Mouse (Mus musculus): ENCODE measurements at regions not wholly inside any gene's neighbourhood (a gene's known extent, or its start where the extent isn't known, plus 50 kb on each side); places are given as distances from the start of the nearest gene placed in this dataset.

DNA sequence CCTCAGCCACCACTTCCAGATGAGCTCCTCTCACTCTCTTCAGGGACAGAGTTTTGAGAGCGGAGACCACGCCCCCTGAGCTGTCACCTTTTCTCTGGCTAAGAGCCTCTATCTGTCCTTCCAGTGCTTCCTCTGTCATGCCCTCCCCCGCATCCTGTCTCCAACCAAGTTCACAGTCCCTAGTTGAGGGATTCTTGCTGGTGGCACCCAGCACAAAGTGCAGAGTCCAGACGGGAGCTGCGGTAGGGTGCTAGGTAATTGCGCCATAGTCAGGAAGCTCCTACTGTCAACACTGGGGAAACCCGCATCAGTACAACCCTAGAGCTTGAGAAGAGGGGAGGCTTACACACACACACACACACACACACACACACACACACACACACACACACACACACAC, 297.3 kb upstream of the 4930535I16Rik start:
- TF ChIP-seq POLR2A (IDR thresholded peaks at IDR 0.05; ENCODE audit: borderline replicate concordance, extremely low read depth, low read depth, low read length) (no peak), CTCF (IDR thresholded peaks at IDR 0.05; ENCODE audit: insufficient read depth, low read length) (no peak)

Data from lung, adult 2 months (tissue).